Mouse (Mus musculus) intestine, embryonic 14.5 days (tissue): ENCODE measurements around the gene Rps5. TPM values are rescaled to one million over a fixed set of nuclear protein-coding genes. Genes with fewer than 3 reads are reported as not detected.
"Not testable (repeated sequence)": the region's sequence is repeated elsewhere in the genome, so short reads cannot be mapped to it uniquely, and the experiment has no call there.

Source experiments
- ATAC-seq: fragments of 200-750 bp; cut with Nextera tagmentation; replicated peaks from 2 replicates; pipeline ENCODE4 v1.8.0; 2017; ENCODE audit warnings: low read depth, moderate number of reproducible peaks, moderate TSS enrichment, moderate library complexity; ENCODE audit not compliant: low FRiP score, low TSS enrichment
- DNase-seq: peaks from one replicate; pipeline ENCODE4 v3.0.0-alpha.2; 2018; ENCODE audit warnings: low spot score
- H3K27ac ChIP-seq: fragments of 300-500 bp; sonication (generic); 2 replicates; pipeline ENCODE4 v1.5.1; 2014; ENCODE audit warnings: low read depth, mild to moderate bottlenecking, control low read depth
- H3K27me3 ChIP-seq: fragments of 300-500 bp; sonication (generic); replicated peaks from 2 replicates; pipeline ENCODE4 v1.6.1; 2014; ENCODE audit warnings: low read length, control low read depth; ENCODE audit not compliant: control insufficient read depth, insufficient read depth
- H3K36me3 ChIP-seq: fragments of 300-500 bp; sonication (generic); 2 replicates; pipeline ENCODE4 v1.6.1; 2014; ENCODE audit warnings: low read length, control low read depth; ENCODE audit not compliant: control insufficient read depth, insufficient read depth
- H3K4me1 ChIP-seq: fragments of 300-500 bp; sonication (generic); replicated peaks from 2 replicates; pipeline ENCODE4 v1.6.1; 2014; ENCODE audit warnings: low read length, control low read depth, mixed read lengths; ENCODE audit not compliant: control insufficient read depth, insufficient read depth
- H3K4me2 ChIP-seq: fragments of 300-500 bp; sonication (generic); 2 replicates; pipeline ENCODE4 v1.6.1; 2014; ENCODE audit warnings: low read length
- H3K4me3 ChIP-seq: fragments of 300-500 bp; sonication (generic); 2 replicates; pipeline ENCODE4 v1.5.1; 2014; ENCODE audit warnings: low read depth, low read length, control low read depth, mixed read lengths
- H3K9ac ChIP-seq: fragments of 300-500 bp; sonication (generic); 2 replicates; pipeline ENCODE4 v1.6.1; 2014; ENCODE audit warnings: mild to moderate bottlenecking, low read length
- H3K9me3 ChIP-seq: fragments of 300-500 bp; sonication (generic); 2 replicates; pipeline ENCODE4 v1.6.1; 2016; ENCODE audit warnings: low read length, control low read depth; ENCODE audit not compliant: control insufficient read depth
- WGBS: fragments of 180-500 bp; shearing (Covaris S2); extraction: QIAGEN DNeasy Blood & Tissue Kit; methylation state at CpG from one replicate; pipeline ENCODE4 v1.1.7; 2014; 5-methylcytosine and 5-hydroxymethylcytosine counted together
- polyA plus RNA-seq: library from polyadenylated mRNA; unstranded; fragments of >200 nt; fragmentation: Nextera tagmentation; extraction: Ambion mirVana; gene quantifications from 2 replicates; pipeline ENCODE4 v1.2.1, GENCODE M21; 2014

Gene Rps5
- polyA plus RNA-seq, 1 experiment from 2014 or later = 1,578 TPM

GRCm38 (mm10) chr7:12920495-12920894 lies 1.6 kb upstream of the Rps5 start:
- not testable (repeated sequence) for H3K27me3 ChIP-seq, DNase-seq, H3K4me2 ChIP-seq, H3K4me3 ChIP-seq, ATAC-seq, H3K9me3 ChIP-seq, H3K27ac ChIP-seq, H3K9ac ChIP-seq
- 84% methylated on average over 7 of the region's 8 CpGs for WGBS
- H3K36me3 ChIP-seq = peaks cover 26% of the 10 kb centered on the region
- H3K4me1 ChIP-seq = peaks cover 14% of the 10 kb centered on the region; the same call in 1 of the 2 replicates

- Histone ChIP-seq H3K9me3 (no peaks in the 10 kb centered on the region), H3K27ac (peak overlapping the region; percentile 97), H3K27me3 (no peaks in the 10 kb centered on the region), H3K4me2 (peak overlapping the region; percentile 89), H3K9ac (peak overlapping the region; percentile 86), H3K4me3 (peak overlapping the region; percentile 80), H3K4me1 (peaks cover 14% of the 10 kb centered on the region; the same call in 1 of the 2 replicates), H3K36me3 (peaks cover 34% of the 10 kb centered on the region)
- WGBS = 0% methylated on average over 3 of the region's 3 CpGs
- no peak for DNase-seq
- no peak for ATAC-seq
These were observed 779 bp upstream of the Rps5 start for GRCm38 (mm10) chr7:12921318-12921704.

- peaks cover 42% of the 10 kb centered on the region for H3K36me3 ChIP-seq
- H3K9ac ChIP-seq = peak overlapping the region; percentile 86
- no peak for ATAC-seq
- peaks cover 14% of the 10 kb centered on the region; the same call in 1 of the 2 replicates for H3K4me1 ChIP-seq
- peak overlapping the region; percentile 89 for H3K4me2 ChIP-seq
- no peak for DNase-seq
- H3K9me3 ChIP-seq = no peaks in the 10 kb centered on the region
- 3% methylated on average over 8 of the region's 8 CpGs for WGBS
- peak overlapping the region; percentile 80 for H3K4me3 ChIP-seq
- H3K27ac ChIP-seq = 0 out of 2 replicates have a peak overlapping the region, but pooled peaks have one; percentile 7
- peaks cover 5% of the 10 kb centered on the region; the same call in 1 of the 2 replicates for H3K27me3 ChIP-seq
These were observed 639 bp downstream of the Rps5 start for GRCm38 (mm10) chr7:12922729-12923128.

GRCm38 (mm10) chr7:12926316-12926715 lies 4.2 kb downstream of the Rps5 start:
- Histone ChIP-seq H3K27ac (no peak overlapping the region), H3K9me3 (no peaks in the 10 kb centered on the region), H3K4me3 (no peak overlapping the region), H3K36me3 (peaks cover 42% of the 10 kb centered on the region), H3K4me2 (no peak overlapping the region), H3K27me3 (peaks cover 14% of the 10 kb centered on the region), H3K4me1 (peaks cover 17% of the 10 kb centered on the region; the same call in 1 of the 2 replicates), H3K9ac (no peak overlapping the region)
- ATAC-seq = no peak
- no peak for DNase-seq
- 83% methylated on average over 7 of the region's 7 CpGs for WGBS

GRCm38 (mm10) chr7:12927191-12927680 lies 5.1 kb downstream of the Rps5 start, which contains the start of gene Rnf225:
TSS of gene Rnf225 (plus strand) at chr7:12927416.
- ATAC-seq = peak; percentile 79
- H3K9ac ChIP-seq = peak within 1 kb of the TSS; percentile 41
- H3K4me2 ChIP-seq = peak within 1 kb of the TSS; percentile 45
- no peak within 1 kb of the TSS for H3K27ac ChIP-seq
- peaks cover 14% of the 10 kb centered on the region for H3K27me3 ChIP-seq
- no peaks in the 10 kb centered on the region for H3K9me3 ChIP-seq
- H3K36me3 ChIP-seq = peaks cover 42% of the 10 kb centered on the region
- peak; percentile 92 for DNase-seq
- 15% methylated on average over 8 of the region's 8 CpGs for WGBS
- peak within 1 kb of the TSS; percentile 21 for H3K4me3 ChIP-seq
- H3K4me1 ChIP-seq = peaks cover 17% of the 10 kb centered on the region; the same call in 1 of the 2 replicates

DNA sequence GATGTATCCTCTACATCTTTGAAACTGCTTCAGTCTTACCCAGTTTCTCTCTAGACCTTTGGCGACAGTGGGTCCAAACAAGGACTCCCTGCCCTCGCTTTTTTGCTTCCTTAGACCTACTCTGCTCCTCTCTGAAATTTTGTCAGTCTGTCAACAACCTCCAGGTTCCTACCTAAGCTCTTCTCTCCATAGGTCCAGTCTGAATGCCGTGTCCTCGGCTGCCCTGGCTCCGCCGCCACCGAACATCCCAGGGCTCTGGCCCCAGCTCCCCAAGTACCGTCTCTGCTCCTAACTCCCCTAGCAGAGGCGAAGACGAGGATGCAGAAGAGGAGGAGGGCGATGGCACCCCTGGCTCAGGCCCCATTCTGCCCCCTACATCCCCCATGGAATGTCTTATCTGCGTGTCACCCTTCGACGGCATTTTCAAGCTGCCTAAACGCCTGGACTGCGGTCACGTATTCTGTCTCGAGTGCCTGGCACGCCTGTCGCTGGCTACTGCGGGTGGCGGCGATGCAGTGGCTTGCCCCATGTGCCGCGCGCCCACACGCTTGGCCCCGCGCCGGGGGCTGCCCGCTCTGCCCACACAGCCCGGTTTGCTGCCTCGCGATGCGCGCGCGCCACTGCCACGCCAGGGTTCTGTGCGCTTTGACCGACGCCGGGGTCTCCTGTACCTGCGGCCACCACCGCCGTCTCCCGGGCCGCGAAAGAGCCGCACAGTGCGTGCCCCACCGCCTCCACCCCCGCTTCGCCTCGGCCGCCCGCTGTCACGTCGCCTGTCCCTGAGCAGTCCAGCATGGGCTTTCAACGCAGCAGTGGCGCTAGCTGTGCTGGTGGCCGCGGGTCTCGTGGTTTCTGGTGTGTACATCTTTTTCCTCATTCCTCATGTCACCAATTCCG lies 5.9 kb downstream of the Rps5 start:
- Histone ChIP-seq H3K4me3 (peak overlapping the region; percentile 21), H3K4me1 (peaks cover 15% of the 10 kb centered on the region; the same call in 1 of the 2 replicates), H3K9me3 (no peaks in the 10 kb centered on the region), H3K36me3 (peaks cover 41% of the 10 kb centered on the region), H3K27me3 (peaks cover 14% of the 10 kb centered on the region), H3K4me2 (peak overlapping the region; percentile 45), H3K27ac (no peak overlapping the region), H3K9ac (peak overlapping the region; percentile 41)
- DNase-seq = peak; percentile 71
- 4% methylated on average over 61 of the region's 65 CpGs for WGBS
- peak; percentile 30 for ATAC-seq

- no peak overlapping the region for H3K4me2 ChIP-seq
- no peaks in the 10 kb centered on the region for H3K9me3 ChIP-seq
- H3K4me3 ChIP-seq = no peak overlapping the region
- DNase-seq (no peak), ATAC-seq (no peak)
- whole genome bisulfite sequencing = 75% methylated on average over 4 of the region's 4 CpGs
- H3K9ac ChIP-seq = no peak overlapping the region
- H3K27ac ChIP-seq = no peak overlapping the region
- H3K27me3 ChIP-seq = peaks cover 4% of the 10 kb centered on the region; the same call in 1 of the 2 replicates
- H3K36me3 ChIP-seq = no peaks in the 10 kb centered on the region
- H3K4me1 ChIP-seq = no peaks in the 10 kb centered on the region
These were observed 11.6 kb downstream of the Rps5 start for GRCm38 (mm10) chr7:12933615-12934140.

DNA sequence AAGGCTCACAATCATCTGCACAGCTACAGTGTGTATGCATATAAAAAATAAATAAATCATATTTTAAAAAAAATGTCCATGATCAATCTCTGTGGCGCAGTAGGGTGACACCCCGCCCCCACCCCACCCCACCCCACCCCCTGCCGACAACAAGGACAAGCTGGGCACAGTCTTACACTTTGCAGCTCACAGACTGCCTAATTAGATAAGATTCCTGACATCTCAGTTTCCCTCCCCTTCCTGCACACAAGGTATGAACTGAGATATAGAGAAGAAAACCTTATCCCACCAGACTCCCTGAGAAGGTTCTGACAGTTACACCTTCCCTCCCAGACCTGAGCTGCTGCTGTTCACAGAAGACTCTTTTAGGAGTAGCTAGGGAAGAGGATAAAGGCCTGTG lies 12.7 kb downstream of the Rps5 start:
- Histone ChIP-seq H3K4me1 (no peaks in the 10 kb centered on the region), H3K36me3 (no peaks in the 10 kb centered on the region), H3K9me3 (no peaks in the 10 kb centered on the region), H3K4me2 (no peak overlapping the region), H3K4me3 (no peak overlapping the region), H3K27me3 (no peaks in the 10 kb centered on the region), H3K27ac (no peak overlapping the region), H3K9ac (no peak overlapping the region)
- ATAC-seq (no peak), DNase-seq (no peak)
- WGBS = 81% methylated on average over 3 of the region's 3 CpGs
